Comparison of ENCODE assay signal across 18 mouse cellular contexts in genomic region chr9:56605443-56605806, GRCm38 (mm10).
DNase-seq lines count a peak whose midpoint lies in the region; ATAC-seq lines count a peak whose summit lies in the region.
"Had no signal": no experiment of that assay in that cellular context is flagged by ENCODE, and none has a peak within 500 bp of the region (broad histone marks: within the 10 kb centered on the region; RNA-seq: fewer than 3 reads in every experiment).

No protein-coding gene starts in this region.

- no peak overlapping the region for H3K9ac ChIP-seq in forebrain, embryonic 12.5 days
- H3K9ac ChIP-seq in forebrain, embryonic 11.5 days (ENCODE audit: low read length), result no peak overlapping the region
- H3K9ac ChIP-seq in kidney, embryonic 15.5 days, result no peak overlapping the region
- H3K9ac ChIP-seq in hindbrain, embryonic 14.5 days, result no peak overlapping the region
- H3K9ac ChIP-seq in midbrain, embryonic 16.5 days (ENCODE audit: low read depth, low read length), result no peak overlapping the region
- H3K9ac ChIP-seq: embryonic facial prominence, embryonic 12.5 days; liver, embryonic 14.5 days; lung, embryonic 15.5 days had no signal

- H3K4me3 ChIP-seq in forebrain, embryonic 12.5 days (replicated peaks), result no peak overlapping the region
- H3K4me3 ChIP-seq in forebrain, embryonic 11.5 days (ENCODE audit: low read depth, low read length), result no peak overlapping the region
- no peak overlapping the region for H3K4me3 ChIP-seq in kidney, embryonic 15.5 days (replicated peaks)
- H3K4me3 ChIP-seq in hindbrain, embryonic 14.5 days (replicated peaks; ENCODE audit: low read length), result no peak overlapping the region
- no peak overlapping the region for H3K4me3 ChIP-seq in midbrain, embryonic 16.5 days (ENCODE audit: low read depth, low read length)
- H3K4me3 ChIP-seq: embryonic facial prominence, embryonic 12.5 days; erythroblast, embryonic 14.5 days; lung, embryonic 15.5 days had no signal

- peaks cover 48% of the 10 kb centered on the region for H3K4me1 ChIP-seq in forebrain, embryonic 12.5 days
- peaks cover 8% of the 10 kb centered on the region; the same call in 1 of the 2 replicates for H3K4me1 ChIP-seq in forebrain, embryonic 11.5 days (replicated peaks; ENCODE audit: control insufficient read depth, insufficient read depth, low read length)
- H3K4me1 ChIP-seq in kidney, embryonic 15.5 days, result peaks cover 45% of the 10 kb centered on the region
- H3K4me1 ChIP-seq in hindbrain, embryonic 14.5 days (replicated peaks; ENCODE audit: control insufficient read depth, insufficient read depth, low read length), result peaks cover 41% of the 10 kb centered on the region
- H3K4me1 ChIP-seq in midbrain, embryonic 16.5 days (ENCODE audit: control insufficient read depth, insufficient read depth, low read length), result peaks cover 23% of the 10 kb centered on the region
- H3K4me1 ChIP-seq: embryonic facial prominence, embryonic 12.5 days had no signal

- no peaks in the 10 kb centered on the region for H3K9me3 ChIP-seq in forebrain, embryonic 12.5 days
- H3K9me3 ChIP-seq in forebrain, embryonic 11.5 days (ENCODE audit: control insufficient read depth, low read length), result no peaks in the 10 kb centered on the region
- H3K9me3 ChIP-seq in kidney, embryonic 15.5 days (replicated peaks), result no peaks in the 10 kb centered on the region
- no peaks in the 10 kb centered on the region for H3K9me3 ChIP-seq in hindbrain, embryonic 14.5 days (ENCODE audit: control insufficient read depth, low read length)
- no peaks in the 10 kb centered on the region for H3K9me3 ChIP-seq in midbrain, embryonic 16.5 days (replicated peaks; ENCODE audit: control insufficient read depth, low read length, poor library complexity, severe bottlenecking)
- H3K9me3 ChIP-seq: embryonic facial prominence, embryonic 12.5 days; lung, embryonic 15.5 days had no signal

- ATAC-seq in forebrain, embryonic 12.5 days (ENCODE audit: low FRiP score), result peak; percentile 25; the same call in 1 of the 2 replicates
- no peak; the same call in 1 of the 2 replicates for ATAC-seq in forebrain, embryonic 11.5 days (replicated peaks; ENCODE audit: low FRiP score)
- no peak for ATAC-seq in kidney, embryonic 15.5 days (replicated peaks; ENCODE audit: low FRiP score)
- ATAC-seq in hindbrain, embryonic 14.5 days (ENCODE audit: low FRiP score), result 0 out of 2 replicates have a peak, but pooled peaks have one; percentile 39
- 0 out of 2 replicates have a peak, but pooled peaks have one; percentile 40 for ATAC-seq in midbrain, embryonic 16.5 days
- ATAC-seq: inflammation-experienced regulatory T-cells, adult 6 months; Patski had no signal

- H3K36me3 ChIP-seq in forebrain, embryonic 12.5 days (replicated peaks), result no peaks in the 10 kb centered on the region
- no peaks in the 10 kb centered on the region for H3K36me3 ChIP-seq in forebrain, embryonic 11.5 days (ENCODE audit: control insufficient read depth, insufficient read depth, low read length)
- H3K36me3 ChIP-seq in kidney, embryonic 15.5 days, result no peaks in the 10 kb centered on the region
- H3K36me3 ChIP-seq in hindbrain, embryonic 14.5 days (replicated peaks; ENCODE audit: control insufficient read depth, insufficient read depth), result no peaks in the 10 kb centered on the region
- no peaks in the 10 kb centered on the region for H3K36me3 ChIP-seq in midbrain, embryonic 16.5 days (ENCODE audit: control insufficient read depth, insufficient read depth, low read length)
- H3K36me3 ChIP-seq: embryonic facial prominence, embryonic 12.5 days; lung, embryonic 15.5 days had no signal

- DNase-seq in forebrain, embryonic 11.5 days (ENCODE audit: low spot score), result no peak
- no peak for DNase-seq in kidney, postnatal 10 days
- no peak for DNase-seq in hindbrain, embryonic 14.5 days (ENCODE audit: low spot score)
- DNase-seq in left cerebral cortex, adult 9 months (ENCODE audit: low spot score in 2 of 2), result no peak
- DNase-seq in urinary bladder, postnatal 10 days (ENCODE audit: low spot score), result no peak
- DNase-seq: cerebellum, postnatal 10 days; heart, postnatal 10 days; lung, postnatal 4 days; thymus, postnatal 25 days had no signal

- H3K4me2 ChIP-seq in forebrain, embryonic 12.5 days, result no peak overlapping the region
- no peak overlapping the region for H3K4me2 ChIP-seq in forebrain, embryonic 11.5 days (ENCODE audit: low read depth, low read length, severe bottlenecking)
- H3K4me2 ChIP-seq in kidney, embryonic 15.5 days, result no peak overlapping the region
- no peak overlapping the region for H3K4me2 ChIP-seq in hindbrain, embryonic 14.5 days (replicated peaks)
- no peak overlapping the region for H3K4me2 ChIP-seq in midbrain, embryonic 16.5 days (ENCODE audit: low read length)
- H3K4me2 ChIP-seq: embryonic facial prominence, embryonic 12.5 days; lung, embryonic 15.5 days had no signal

- H3K27me3 ChIP-seq in forebrain, embryonic 12.5 days, result peaks cover 41% of the 10 kb centered on the region
- H3K27me3 ChIP-seq in forebrain, embryonic 11.5 days (ENCODE audit: control insufficient read depth, insufficient read depth, low read length), result peaks cover 4% of the 10 kb centered on the region
- no peaks in the 10 kb centered on the region for H3K27me3 ChIP-seq in kidney, embryonic 15.5 days
- no peaks in the 10 kb centered on the region for H3K27me3 ChIP-seq in hindbrain, embryonic 14.5 days (ENCODE audit: control insufficient read depth, insufficient read depth, low read length)
- H3K27me3 ChIP-seq in midbrain, embryonic 16.5 days (ENCODE audit: control insufficient read depth, insufficient read depth, low read depth, low read length), result no peaks in the 10 kb centered on the region
- H3K27me3 ChIP-seq: lung, embryonic 15.5 days had no signal

- H3K27ac ChIP-seq in forebrain, embryonic 12.5 days, result no peak overlapping the region
- H3K27ac ChIP-seq in forebrain, embryonic 11.5 days (ENCODE audit: low read depth, low read length), result no peak overlapping the region
- H3K27ac ChIP-seq in kidney, embryonic 15.5 days, result peak overlapping the region; percentile 66; the same call in 1 of the 2 replicates
- no peak overlapping the region for H3K27ac ChIP-seq in hindbrain, embryonic 14.5 days
- peak overlapping the region; percentile 36; the same call in 1 of the 2 replicates for H3K27ac ChIP-seq in midbrain, embryonic 16.5 days (ENCODE audit: low read length)
- H3K27ac ChIP-seq: embryonic facial prominence, embryonic 12.5 days; liver, embryonic 14.5 days; lung, embryonic 15.5 days had no signal

Comparison
In these comparisons a context has a peak if more than half of its experiments do, and no peak if none do; other contexts are left out.
1. ATAC-seq: peak in forebrain, embryonic 12.5 days (single experiment), hindbrain, embryonic 14.5 days (single experiment) and midbrain, embryonic 16.5 days (single experiment); none in forebrain, embryonic 11.5 days (single experiment) and kidney, embryonic 15.5 days (single experiment).
2. H3K27ac ChIP-seq: peak in kidney, embryonic 15.5 days (single experiment) and midbrain, embryonic 16.5 days (single experiment); none in forebrain, embryonic 12.5 days (single experiment), forebrain, embryonic 11.5 days (single experiment) and hindbrain, embryonic 14.5 days (single experiment).